Mouse (Mus musculus): ENCODE measurements at regions not wholly inside any gene's neighbourhood (a gene's known extent, or its start where the extent isn't known, plus 50 kb on each side); places are given as distances from the start of the nearest gene placed in this dataset.
"Not testable (repeated sequence)": the region's sequence is repeated elsewhere in the genome, so short reads cannot be mapped to it uniquely, and the experiment has no call there.

DNA sequence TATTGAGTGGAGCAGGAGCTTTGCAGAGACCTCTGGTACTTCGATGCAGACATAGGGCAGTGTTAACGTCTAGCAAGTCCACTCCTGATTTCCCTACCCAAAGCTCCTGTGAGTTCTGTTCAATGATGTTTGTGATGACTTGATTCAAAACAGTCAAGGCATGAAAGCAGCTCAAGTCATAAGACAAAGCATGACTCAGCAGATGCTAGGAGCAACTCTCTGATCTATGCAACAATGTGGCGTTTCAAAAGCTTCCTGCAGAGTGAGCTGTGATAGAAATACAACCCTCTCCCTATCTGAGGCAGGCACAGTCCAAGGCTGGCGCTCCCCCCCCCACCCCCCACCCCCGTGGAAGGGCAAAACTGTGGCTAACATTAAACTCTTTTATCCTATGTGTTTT is 353.2 kb downstream of the Sox9 start:
- no peak for DNase-seq

DNA sequence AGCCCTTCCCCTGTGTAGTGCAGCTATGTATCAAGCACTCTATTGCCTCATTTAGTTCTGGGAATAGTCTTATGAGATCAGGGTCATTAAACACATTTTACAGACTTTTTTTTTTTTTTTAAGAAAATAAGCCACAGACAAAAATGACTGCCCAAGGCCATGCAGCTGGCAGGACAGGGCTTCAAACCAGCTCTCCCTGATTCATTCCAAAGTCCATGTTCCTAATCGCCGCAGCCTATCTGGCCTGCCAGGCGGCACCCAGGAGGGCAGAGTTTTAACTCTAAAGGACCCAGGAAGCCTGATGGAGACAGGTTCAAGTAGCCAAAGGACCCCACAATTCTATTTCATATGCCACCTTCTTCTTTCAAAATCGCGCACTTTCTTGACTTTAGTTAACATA is 356.4 kb downstream of the Sox9 start:
- DNase-seq = peak; percentile 46

DNA sequence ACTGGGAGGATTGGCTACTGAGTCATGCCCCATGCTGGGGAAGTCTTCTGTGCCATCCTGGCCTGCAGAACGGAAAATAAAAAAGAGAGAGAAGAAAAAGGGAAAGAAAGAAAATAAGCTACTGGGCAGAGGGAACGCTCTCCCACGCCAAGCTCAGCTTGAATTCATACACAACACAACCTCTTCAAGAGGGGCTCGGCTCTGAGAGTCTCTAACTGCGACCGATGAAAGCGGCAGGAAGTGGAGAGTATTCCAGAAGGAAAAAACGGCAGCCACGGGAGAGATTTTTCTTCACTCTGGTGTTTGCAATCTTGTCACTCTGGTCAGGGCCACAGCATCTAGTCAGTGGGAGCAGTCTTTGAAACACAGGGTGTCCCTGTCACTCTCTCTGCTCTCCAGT is 358.6 kb downstream of the Sox9 start:
- DNase-seq = no peak

GRCm38 (mm10) chr11:113142816-113143215 is 360.8 kb downstream of the Sox9 start:
- no peak for DNase-seq

DNA sequence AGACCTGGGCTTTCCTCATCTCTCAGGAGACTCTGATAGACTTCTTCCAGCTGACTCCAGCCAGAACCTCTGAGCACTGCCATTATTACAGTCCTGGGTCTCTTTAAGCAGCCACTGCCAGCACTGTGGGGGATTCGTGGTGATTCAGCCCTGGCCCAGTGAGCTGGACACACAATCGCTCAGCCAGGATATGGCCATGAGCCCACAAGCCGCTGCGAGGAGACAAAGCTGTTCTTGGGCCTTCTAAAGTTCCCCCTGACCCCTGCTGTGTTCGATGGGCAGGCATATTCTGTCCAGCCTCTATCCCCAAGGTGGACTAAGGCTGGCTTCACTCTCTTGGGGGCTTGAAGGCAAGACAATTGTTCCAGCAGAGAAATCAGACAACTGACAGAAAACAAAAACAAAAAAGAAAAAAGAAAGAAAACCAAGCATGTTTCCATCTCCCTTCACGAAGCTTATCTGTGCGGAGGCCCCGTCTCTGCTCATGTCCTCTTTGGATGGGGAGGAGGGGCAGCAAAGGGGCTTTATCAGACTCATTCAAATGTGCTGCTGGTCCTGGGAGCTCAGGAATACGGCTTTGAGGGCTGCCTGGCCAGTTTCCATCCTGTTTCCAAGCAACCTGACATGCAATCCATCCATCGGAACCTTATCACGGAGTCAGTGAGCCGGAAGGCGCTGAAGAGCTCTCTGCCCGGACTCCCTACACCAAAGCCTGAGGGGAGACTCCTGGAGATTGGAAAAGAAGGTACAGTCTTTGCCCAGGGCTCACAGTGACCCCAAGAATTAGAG is 362.0 kb downstream of the Sox9 start:
- DNase-seq = peak; percentile 78

- DNase-seq = no peak
These were observed 363.7 kb downstream of the Sox9 start for GRCm38 (mm10) chr11:113145721-113146120.

DNA sequence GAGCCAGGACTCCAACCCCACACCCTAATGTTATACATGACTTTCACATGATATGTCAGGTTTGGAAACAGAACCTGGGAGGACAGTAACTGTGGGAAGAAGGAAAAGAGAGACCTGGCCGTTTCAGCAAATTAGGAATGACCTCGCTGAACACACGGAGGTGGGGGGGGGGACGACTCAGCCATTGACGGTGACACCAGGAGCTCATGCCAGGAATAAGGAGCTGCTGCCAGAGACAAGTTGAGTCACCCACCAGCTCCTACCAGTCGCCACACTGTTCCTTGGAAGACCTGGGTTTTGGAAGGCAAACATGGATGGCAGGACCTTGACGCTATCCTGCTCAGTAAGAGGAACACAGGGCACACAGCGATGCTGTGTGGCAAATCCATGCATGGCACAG is 364.7 kb downstream of the Sox9 start:
- no peak for DNase-seq

- DNase-seq = peak; percentile 25
These were observed 365.6 kb downstream of the Sox9 start for GRCm38 (mm10) chr11:113147535-113148197.

GRCm38 (mm10) chr11:113148198-113148537 is 366.1 kb downstream of the Sox9 start:
- no peak for DNase-seq

GRCm38 (mm10) chr11:113155515-113155914 is 373.5 kb downstream of the Sox9 start:
- DNase-seq = no peak

GRCm38 (mm10) chr11:113163941-113164340 is 381.9 kb downstream of the Sox9 start:
- DNase-seq = no peak

- DNase-seq = no peak
These were observed 382.5 kb downstream of the Sox9 start for GRCm38 (mm10) chr11:113164510-113164909.

DNA sequence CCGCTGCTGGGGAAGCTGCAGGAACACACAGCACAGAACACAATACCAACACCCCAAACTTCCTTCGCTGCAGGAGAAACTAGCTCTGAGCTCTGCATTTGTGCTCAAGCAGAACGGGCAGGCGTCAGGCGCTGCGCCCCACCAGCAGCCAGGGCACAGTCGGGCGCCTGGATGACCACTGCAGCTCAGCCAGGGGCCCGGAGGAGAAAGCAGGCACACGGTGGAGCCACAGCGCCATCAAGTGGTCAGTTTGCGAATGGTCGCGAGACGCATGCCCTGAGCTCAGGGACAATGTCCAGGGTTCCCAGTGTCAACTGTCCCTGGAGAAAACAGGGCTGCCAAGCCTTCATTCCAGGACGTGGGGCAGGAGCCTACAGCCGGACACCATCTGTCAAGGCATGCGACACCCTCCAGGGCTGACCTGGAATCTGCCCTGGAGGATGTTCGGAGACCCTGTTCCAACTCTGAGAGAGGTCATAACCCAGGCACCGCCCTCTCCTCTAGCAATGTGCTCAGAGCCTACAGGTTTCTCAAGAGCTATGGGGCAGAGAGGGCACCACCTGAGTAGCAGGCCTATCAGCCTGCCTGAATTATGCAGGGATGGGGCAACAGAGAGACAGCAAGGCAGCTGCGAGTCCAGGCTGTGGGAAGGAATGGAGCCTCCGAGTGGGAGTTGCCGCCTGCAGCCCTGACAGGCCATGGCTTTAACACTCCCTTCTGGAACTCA is 383.2 kb downstream of the Sox9 start:
- peak; percentile 87 for DNase-seq

DNA sequence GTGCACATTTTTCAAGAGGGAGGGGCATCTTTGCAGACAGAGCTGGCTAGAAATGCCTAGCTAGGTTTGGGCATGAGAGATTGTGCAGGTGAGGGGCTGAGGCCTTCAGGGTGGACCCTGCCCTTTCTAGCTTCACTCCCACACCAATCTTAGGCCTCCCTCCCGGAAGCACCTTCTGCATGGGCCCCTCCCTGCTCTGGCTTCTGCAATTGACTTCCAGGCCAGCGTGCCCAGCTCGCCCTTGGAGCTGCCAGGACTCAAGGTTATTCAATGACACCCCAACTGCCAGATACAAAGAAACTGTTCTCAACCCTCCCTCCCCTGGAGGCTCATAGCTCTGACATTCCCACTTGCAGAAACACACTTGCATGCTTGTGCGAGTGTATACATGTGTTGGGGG is 384.5 kb downstream of the Sox9 start:
- DNase-seq = peak; percentile 44

GRCm38 (mm10) chr11:113172497-113173140 is 390.6 kb downstream of the Sox9 start:
- peak; percentile 73 for DNase-seq

GRCm38 (mm10) chr11:113173317-113173716 is 391.3 kb downstream of the Sox9 start:
- not testable (repeated sequence) for DNase-seq

DNA sequence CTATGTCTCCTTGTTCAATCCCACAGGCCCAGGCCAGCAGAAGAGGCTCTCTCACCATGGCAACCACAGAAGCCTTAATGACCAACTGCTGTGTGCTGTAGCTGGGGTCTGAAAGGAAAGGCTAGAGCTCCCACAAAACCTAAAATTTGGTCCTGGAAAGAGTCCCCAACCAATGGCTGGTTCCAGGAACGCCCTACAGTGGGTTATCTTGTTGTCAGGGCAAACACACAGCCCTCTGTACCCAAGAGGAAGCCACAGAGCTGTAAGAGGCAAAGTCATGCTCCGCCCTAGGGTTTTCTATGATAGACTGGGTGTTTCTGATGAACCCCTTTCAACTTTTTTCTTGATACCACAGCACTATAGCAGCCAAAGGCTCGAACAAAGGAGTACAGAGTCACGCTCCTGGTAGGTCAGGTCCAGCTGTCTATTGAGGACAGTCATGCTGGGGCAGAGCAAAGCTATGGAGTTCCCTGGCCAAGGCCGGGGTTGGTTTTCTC is 392.0 kb downstream of the Sox9 start:
- no peak for DNase-seq

- DNase-seq = peak; percentile 50
These were observed 393.3 kb downstream of the Sox9 start for GRCm38 (mm10) chr11:113175323-113175722.

GRCm38 (mm10) chr11:113176183-113176582 is 394.2 kb downstream of the Sox9 start:
- peak; percentile 51 for DNase-seq

- no peak for DNase-seq
These were observed 396.4 kb downstream of the Sox9 start for GRCm38 (mm10) chr11:113178375-113178774.

DNA sequence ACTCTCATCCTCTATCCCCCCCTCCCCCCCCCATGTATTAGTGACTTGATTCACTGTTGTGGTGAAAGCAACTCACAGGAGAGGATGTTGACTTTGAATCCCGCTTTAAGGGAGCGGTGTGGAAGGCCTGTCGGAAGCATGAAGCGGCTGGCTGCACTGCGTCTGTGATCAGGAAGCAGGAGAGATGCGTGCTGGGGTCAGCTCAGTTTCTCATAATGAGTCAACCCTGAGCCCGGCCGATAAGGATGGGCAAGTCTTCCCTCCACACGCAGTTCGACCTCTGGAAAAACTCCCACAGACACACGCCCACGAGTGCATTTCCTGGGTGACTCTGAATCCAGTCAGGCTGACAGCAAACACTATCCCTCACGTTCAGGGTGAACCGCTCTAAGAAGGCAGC is 398.0 kb downstream of the Sox9 start:
- DNase-seq = no peak

GRCm38 (mm10) chr11:113182083-113182861 is 400.2 kb downstream of the Sox9 start:
- no peak for DNase-seq

Data from adrenal gland, postnatal 25 days (tissue).